Mouse (Mus musculus) cerebellum, adult 2 months (tissue): Measurements from ENCODE around the gene Galr3. TPM values are rescaled to one million over a fixed set of nuclear protein-coding genes. Genes with fewer than 3 reads are reported as not detected.

Experiments used
- DNase-seq, 2 experiments: peaks; one replicate each; pipeline ENCODE4 v3.0.0; 2021
- H3K27ac ChIP-seq: fragments of 200-500 bp; 2 replicates; pipeline ENCODE4 v1.5.1; 2012; ENCODE audit warnings: low read length, control low read depth, inconsistent platforms; ENCODE audit not compliant: insufficient read depth
- H3K27me3 ChIP-seq: fragments of 200-500 bp; 2 replicates; pipeline ENCODE4 v1.6.1; 2012; ENCODE audit warnings: inconsistent platforms, mild to moderate bottlenecking, low read length, moderate library complexity; ENCODE audit not compliant: control insufficient read depth, insufficient read depth
- H3K4me1 ChIP-seq: fragments of 200-500 bp; 2 replicates; pipeline ENCODE4 v1.6.1; 2011; ENCODE audit warnings: low read length; ENCODE audit not compliant: control insufficient read depth, insufficient read depth
- H3K4me3 ChIP-seq: fragments of 200-500 bp; replicated peaks from 2 replicates; pipeline ENCODE3; 2011; ENCODE audit warnings: mild to moderate bottlenecking, low read depth, low read length, control low read depth; ENCODE audit not compliant: insufficient read depth
- CTCF ChIP-seq: fragments of 200-500 bp; IDR thresholded peaks from 2 replicates; pipeline ENCODE4 v1.5.1; 2011; ENCODE audit warnings: low read depth, mild to moderate bottlenecking, control low read depth, low read length, moderate library complexity, borderline replicate concordance; ENCODE audit not compliant: insufficient read depth
- POLR2A ChIP-seq: fragments of 200-500 bp; IDR thresholded peaks from 2 replicates; pipeline ENCODE4 v1.6.1; 2011; ENCODE audit warnings: low read length, control low read depth, borderline replicate concordance; ENCODE audit not compliant: insufficient read depth
- WGBS: fragments of 180-500 bp; shearing (Covaris S2); methylation state at CpG from one replicate; pipeline ENCODE4 v1.1.7; 2018; 5-methylcytosine and 5-hydroxymethylcytosine counted together
- polyA plus RNA-seq: library from polyadenylated mRNA; depleted of rRNA; stranded (reverse); fragments of >200 nt; gene quantifications from 2 replicates; pipeline ENCODE4 v1.2.3, GENCODE M21; 2012

Galr3 gene
- polyA plus RNA-seq, 1 experiment, result 0.26 TPM

GRCm38 (mm10) chr15:79013382-79013781, 28.3 kb upstream of the Galr3 start:
- no peak for DNase-seq
- WGBS, result 28% methylated on average over 7 of the region's 7 CpGs
- no peaks in the 10 kb centered on the region for H3K27me3 ChIP-seq
- no peak overlapping the region for H3K27ac ChIP-seq
- H3K4me3 ChIP-seq, result no peak overlapping the region
- no peak for TF ChIP-seq POLR2A
- no peak for TF ChIP-seq CTCF
- H3K4me1 ChIP-seq, result no peaks in the 10 kb centered on the region

GRCm38 (mm10) chr15:79018191-79018590, 23.5 kb upstream of the Galr3 start:
- Histone ChIP-seq H3K4me1 (no peaks in the 10 kb centered on the region), H3K4me3 (no peak overlapping the region), H3K27me3 (no peaks in the 10 kb centered on the region), H3K27ac (no peak overlapping the region)
- 59% methylated on average over 4 of the region's 4 CpGs for WGBS
- no peak for DNase-seq
- TF ChIP-seq POLR2A (no peak), CTCF (no peak)

DNA sequence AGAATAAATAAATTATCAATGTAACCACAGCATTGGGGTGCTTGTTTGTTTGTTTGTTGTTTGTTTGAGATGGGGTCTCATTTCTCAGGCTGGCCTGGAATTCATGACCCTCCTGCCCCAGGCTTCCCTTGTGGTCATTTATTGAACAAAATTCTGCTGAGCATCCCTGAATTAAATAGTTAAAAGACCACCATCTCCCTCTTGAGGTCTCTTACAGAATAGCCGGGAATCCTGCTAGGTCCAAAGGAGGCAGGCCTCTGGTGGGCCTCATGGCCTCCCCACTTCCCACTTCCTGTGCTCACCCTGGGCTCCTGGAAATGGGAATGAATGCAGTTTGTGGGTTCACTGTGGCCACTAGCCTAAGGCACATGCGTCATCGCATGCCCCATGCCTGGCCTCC, 22.8 kb upstream of the Galr3 start:
- no peaks in the 10 kb centered on the region for H3K4me1 ChIP-seq
- 70% methylated on average over 3 of the region's 3 CpGs for WGBS
- DNase-seq, result no peak

DNA sequence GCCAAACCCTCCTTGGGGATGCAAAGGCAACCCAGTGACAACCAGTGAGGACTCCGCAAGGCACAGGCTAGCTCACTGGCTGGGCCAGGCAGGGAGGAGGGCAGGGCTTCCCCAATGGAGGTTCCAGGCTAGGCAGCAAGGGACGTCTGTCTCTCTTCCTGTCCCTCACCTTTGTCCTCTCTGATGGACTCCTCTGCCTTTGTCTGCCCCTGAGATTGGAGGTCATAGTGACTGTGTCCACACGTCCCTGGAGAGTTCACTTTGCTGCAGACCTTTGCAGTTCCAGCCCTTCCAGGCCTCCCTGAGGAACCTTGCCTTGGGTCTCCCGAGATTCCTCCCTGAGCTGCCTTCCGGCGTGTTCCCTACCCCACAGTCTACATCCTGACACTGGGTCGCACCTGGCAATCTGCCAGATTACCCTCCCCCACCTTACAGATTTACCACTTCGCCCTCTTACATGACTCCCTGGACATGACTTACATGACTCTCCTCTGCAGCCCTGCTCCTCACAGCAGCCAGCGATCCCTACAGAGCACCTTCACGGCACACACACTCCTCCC, 18.9 kb upstream of the Galr3 start:
- Histone ChIP-seq H3K27ac (no peak overlapping the region), H3K4me1 (peaks cover 6% of the 10 kb centered on the region), H3K27me3 (no peaks in the 10 kb centered on the region), H3K4me3 (no peak overlapping the region)
- WGBS, result 66% methylated on average over 10 of the region's 10 CpGs
- TF ChIP-seq CTCF (no peak), POLR2A (no peak)
- DNase-seq, result no peak

More for the DNA sequence above, 22.8 kb upstream of the Galr3 start:
- Histone ChIP-seq H3K4me3 (no peak overlapping the region), H3K27ac (no peak overlapping the region), H3K27me3 (no peaks in the 10 kb centered on the region)
- no peak for TF ChIP-seq CTCF
- no peak for TF ChIP-seq POLR2A

- no peak for DNase-seq
- no peaks in the 10 kb centered on the region for H3K27me3 ChIP-seq
- H3K4me1 ChIP-seq, result peaks cover 6% of the 10 kb centered on the region
- no peak for TF ChIP-seq POLR2A
- no peak for TF ChIP-seq CTCF
- no peak overlapping the region for H3K27ac ChIP-seq
- WGBS, result 79% methylated on average over 1 of the region's 1 CpGs
- no peak overlapping the region for H3K4me3 ChIP-seq
Observed at GRCm38 (mm10) chr15:79023366-79023765, 18.3 kb upstream of the Galr3 start.

DNA sequence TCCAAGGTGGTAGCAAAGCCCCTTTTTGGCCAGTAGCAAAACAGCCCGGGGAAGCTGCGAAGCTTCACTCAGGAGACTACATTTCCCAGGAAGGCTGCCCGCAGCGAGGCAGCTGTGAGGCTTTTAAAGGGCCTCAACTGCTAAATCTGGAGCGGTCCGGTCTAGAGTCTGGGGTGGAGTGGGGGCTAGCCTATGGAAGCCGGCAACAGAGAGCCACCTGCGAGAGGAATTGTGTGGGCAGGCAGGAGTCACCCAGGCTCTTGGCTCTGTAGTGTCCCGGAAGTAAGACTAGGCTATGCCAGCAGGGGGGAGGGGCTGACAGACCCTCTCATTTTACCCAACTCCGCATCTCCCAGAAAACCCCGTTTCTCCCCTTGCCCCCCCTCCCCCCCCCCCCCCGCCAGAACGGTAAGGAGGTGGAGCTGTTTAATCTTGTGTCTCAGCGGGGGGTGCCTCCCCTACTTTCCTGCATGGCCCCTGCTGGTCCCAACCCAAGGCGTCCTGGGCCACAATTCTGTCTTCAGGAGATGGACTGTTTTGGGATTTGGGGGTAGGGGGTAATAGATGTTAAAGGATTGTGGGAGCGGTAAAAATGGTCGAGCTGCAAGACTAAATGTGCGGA, 15.9 kb upstream of the Galr3 start:
- Histone ChIP-seq H3K4me3 (peak overlapping the region; percentile 5), H3K27ac (no peak overlapping the region), H3K27me3 (no peaks in the 10 kb centered on the region), H3K4me1 (peaks cover 6% of the 10 kb centered on the region)
- no peak for DNase-seq
- WGBS, result 26% methylated on average over 15 of the region's 18 CpGs
- TF ChIP-seq CTCF, result no peak

GRCm38 (mm10) chr15:79026511-79027290, 15.0 kb upstream of the Galr3 start:
- H3K4me1 ChIP-seq, result peaks cover 6% of the 10 kb centered on the region
- H3K27me3 ChIP-seq, result no peaks in the 10 kb centered on the region
- WGBS, result 29% methylated on average over 14 of the region's 14 CpGs
- peak overlapping the region; percentile 86; the same call in 1 of the 2 replicates for H3K27ac ChIP-seq
- TF ChIP-seq CTCF (no peak), POLR2A (no peak)
- peak overlapping the region; percentile 70 for H3K4me3 ChIP-seq
- DNase-seq, result peak; percentile 34 to 49
